22 mouse cellular contexts compared by ENCODE assay signal in the genomic region with DNA sequence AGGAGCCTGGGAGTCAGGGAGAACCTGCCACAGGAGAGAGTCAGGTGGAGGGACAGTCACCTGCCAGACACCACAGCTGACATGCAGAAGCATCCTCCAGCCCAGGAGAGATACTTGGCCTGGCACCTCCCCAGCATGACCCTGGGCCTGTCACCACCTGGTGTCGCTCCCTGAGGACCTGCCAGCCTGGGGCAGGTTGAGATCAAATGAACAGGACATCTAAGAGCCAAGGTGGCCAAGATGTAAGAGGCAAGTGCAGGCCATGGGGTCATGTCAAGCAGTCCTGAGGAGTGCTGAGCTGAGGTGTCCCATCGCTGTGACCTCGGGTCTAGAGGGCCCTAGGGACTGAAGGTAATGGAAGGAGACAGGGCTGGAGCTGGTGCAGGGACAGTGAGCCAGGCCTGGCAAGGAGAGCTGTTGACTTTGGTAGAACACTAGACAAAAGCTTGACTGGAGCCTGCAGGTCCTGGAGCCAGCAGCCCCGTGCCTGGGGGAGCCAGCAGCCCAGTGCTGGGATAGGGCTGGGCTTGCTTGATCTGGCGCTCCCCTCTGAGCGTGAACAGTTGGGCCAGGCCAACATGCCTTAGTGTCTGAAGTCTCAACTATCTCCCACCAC. TPM values are rescaled to one million over a fixed set of nuclear protein-coding genes. Genes with fewer than 3 reads are reported as not detected.
A peak's percentile ranks its signal among the peaks of the same experiment; 100 is the strongest.
DNase-seq lines count a peak whose midpoint lies in the region; ATAC-seq and TF ChIP-seq lines count a peak whose summit lies in the region.
"Had no signal": no experiment of that assay in that cellular context is flagged by ENCODE, and none has a peak within 500 bp of the region (broad histone marks: within the 10 kb centered on the region; RNA-seq: fewer than 3 reads in every experiment).

No protein-coding gene starts in this region.

- H3K9ac ChIP-seq in forebrain, embryonic 14.5 days (ENCODE audit: low read length) = no peak overlapping the region
- H3K9ac ChIP-seq: forebrain, postnatal 0 days; hindbrain, embryonic 15.5 days; liver, embryonic 14.5 days; lung, embryonic 15.5 days; midbrain, embryonic 12.5 days had no signal

- no peak overlapping the region for H3K4me2 ChIP-seq in forebrain, embryonic 14.5 days (ENCODE audit: low read length)
- H3K4me2 ChIP-seq: hindbrain, embryonic 15.5 days; limb, embryonic 12.5 days; lung, embryonic 15.5 days; midbrain, embryonic 12.5 days had no signal

- H3K9me3 ChIP-seq in forebrain, embryonic 10.5 days = no peaks in the 10 kb centered on the region
- H3K9me3 ChIP-seq in forebrain, embryonic 14.5 days (replicated peaks; ENCODE audit: control insufficient read depth, low read length) = no peaks in the 10 kb centered on the region
- no peaks in the 10 kb centered on the region for H3K9me3 ChIP-seq in limb, embryonic 10.5 days (replicated peaks)
- H3K9me3 ChIP-seq: hindbrain, embryonic 15.5 days; limb, embryonic 12.5 days; lung, embryonic 15.5 days; midbrain, embryonic 12.5 days had no signal

- DNase-seq in forebrain, embryonic 10.5 days (ENCODE audit: extremely low spot score, low spot score) = no peak
- DNase-seq in forebrain, embryonic 14.5 days (ENCODE audit: low spot score) = no peak
- no peak for DNase-seq in layer of hippocampus, adult 2 months (ENCODE audit: low spot score in 2 of 2)
- no peak for DNase-seq in layer of hippocampus, postnatal 10 days (ENCODE audit: low spot score in 2 of 2)
- DNase-seq in cerebellum, adult 9-11 months = peak; percentile 76
- no peak for DNase-seq in limb, embryonic 10.5 days (ENCODE audit: low spot score)
- DNase-seq in retina, postnatal 1 day = no peak
- DNase-seq: B cell, adult 2 months; forebrain, postnatal 0 days; gastrocnemius, postnatal 10 days; heart, adult 18-20 months; kidney, postnatal 36 days; layer of hippocampus, adult 9-11 months; thymus, adult 2 months had no signal

- ATAC-seq in forebrain, embryonic 14.5 days = no peak
- ATAC-seq: forebrain, postnatal 0 days; intestine, embryonic 16.5 days had no signal

- no peak overlapping the region for H3K4me3 ChIP-seq in forebrain, embryonic 10.5 days
- H3K4me3 ChIP-seq in forebrain, embryonic 14.5 days (ENCODE audit: low read depth, low read length) = no peak overlapping the region
- H3K4me3 ChIP-seq in layer of hippocampus, adult 2 months = no peak overlapping the region
- no peak overlapping the region for H3K4me3 ChIP-seq in limb, embryonic 10.5 days
- H3K4me3 ChIP-seq: hindbrain, embryonic 15.5 days; limb, embryonic 12.5 days; lung, embryonic 15.5 days; midbrain, embryonic 12.5 days had no signal

- peaks cover 41% of the 10 kb centered on the region for H3K27me3 ChIP-seq in forebrain, embryonic 10.5 days (ENCODE audit: poor library complexity, severe bottlenecking)
- no peaks in the 10 kb centered on the region for H3K27me3 ChIP-seq in forebrain, embryonic 14.5 days (replicated peaks; ENCODE audit: control insufficient read depth, insufficient read depth, low read length)
- peaks cover 51% of the 10 kb centered on the region for H3K27me3 ChIP-seq in limb, embryonic 10.5 days (ENCODE audit: low read depth, poor library complexity, severe bottlenecking)
- H3K27me3 ChIP-seq: hindbrain, embryonic 15.5 days had no signal

- H3K27ac ChIP-seq in forebrain, embryonic 10.5 days = peak overlapping the region; percentile 51; the same call in 1 of the 2 replicates
- no peak overlapping the region for H3K27ac ChIP-seq in forebrain, embryonic 14.5 days (ENCODE audit: low read depth, low read length)
- peak overlapping the region; percentile 23; the same call in 1 of the 2 replicates for H3K27ac ChIP-seq in layer of hippocampus, adult 2 months
- peak overlapping the region; percentile 42 for H3K27ac ChIP-seq in limb, embryonic 10.5 days
- H3K27ac ChIP-seq: hindbrain, embryonic 15.5 days; limb, embryonic 12.5 days; liver, embryonic 14.5 days; lung, embryonic 15.5 days; macrophage; midbrain, embryonic 12.5 days had no signal

- 76% methylated on average over 6 of the region's 6 CpGs for WGBS in forebrain, embryonic 10.5 days
- WGBS in forebrain, embryonic 14.5 days = 74% methylated on average over 6 of the region's 6 CpGs
- 62% methylated on average over 6 of the region's 6 CpGs for whole genome bisulfite sequencing in limb, embryonic 10.5 days

- H3K4me1 ChIP-seq in forebrain, embryonic 10.5 days = peaks cover 63% of the 10 kb centered on the region
- peaks cover 8% of the 10 kb centered on the region for H3K4me1 ChIP-seq in forebrain, embryonic 14.5 days (ENCODE audit: control insufficient read depth, insufficient read depth, low read length)
- H3K4me1 ChIP-seq in limb, embryonic 10.5 days = peaks cover 56% of the 10 kb centered on the region

- TF ChIP-seq CTCF in layer of hippocampus, adult 2 months (conservative IDR thresholded peaks at IDR 0.05) = no peak

- no peaks in the 10 kb centered on the region for H3K36me3 ChIP-seq in forebrain, embryonic 10.5 days (replicated peaks)
- no peaks in the 10 kb centered on the region for H3K36me3 ChIP-seq in forebrain, embryonic 14.5 days (ENCODE audit: control insufficient read depth, insufficient read depth, low read length)
- no peaks in the 10 kb centered on the region for H3K36me3 ChIP-seq in limb, embryonic 10.5 days
- H3K36me3 ChIP-seq: hindbrain, embryonic 15.5 days; limb, embryonic 12.5 days; lung, embryonic 15.5 days; midbrain, embryonic 12.5 days had no signal

RNA-seq across cellular contexts. Expression of a gene that starts 5.9 kb away (rescaled TPM):
- polyA plus RNA-seq in forebrain, embryonic 10.5 days (2016; fragmentation: Nextera tagmentation; extraction: Ambion mirVana) = 11.7 and 13.2 TPM in 2 replicates
- polyA plus RNA-seq in forebrain, embryonic 14.5 days (2014; fragmentation: Nextera tagmentation; extraction: Ambion mirVana) = 10.0 and 12.5 TPM in 2 replicates
- total RNA-seq in layer of hippocampus, adult 2 months (2021) = 100 to 1,000 TPM; 192 to 212 TPM
- 100 to 1,000 TPM; 130 to 149 TPM for total RNA-seq in layer of hippocampus, postnatal 10 days (2021)
- polyA plus RNA-seq in limb, embryonic 10.5 days (2016; fragmentation: Nextera tagmentation; extraction: Ambion mirVana) = 14.2 and 25.1 TPM in 2 replicates

RNA-seq across cellular contexts. Expression of a gene that starts 52.3 kb away (rescaled TPM):
- polyA plus RNA-seq in forebrain, embryonic 10.5 days (2016; fragmentation: Nextera tagmentation; extraction: Ambion mirVana) = 86.0 and 87.4 TPM in 2 replicates
- 41.5 and 47.0 TPM in 2 replicates for polyA plus RNA-seq in forebrain, embryonic 14.5 days (2014; fragmentation: Nextera tagmentation; extraction: Ambion mirVana)
- 1 to 10 TPM; 4.7 TPM for total RNA-seq in layer of hippocampus, adult 2 months (2021)
- total RNA-seq in layer of hippocampus, postnatal 10 days (2021) = 10 to 100 TPM; 15.4 to 17.6 TPM
- 95.0 and 98.8 TPM in 2 replicates for polyA plus RNA-seq in limb, embryonic 10.5 days (2016; fragmentation: Nextera tagmentation; extraction: Ambion mirVana)
- total RNA-seq: monocyte, adult 5-6 weeks had no signal
- polyA plus RNA-seq: macrophage had no signal
